Mouse (Mus musculus) heart, postnatal 0 days (tissue): ENCODE measurements at regions not wholly inside any gene's neighbourhood (a gene's known extent, or its start where the extent isn't known, plus 50 kb on each side); places are given as distances from the start of the nearest gene placed in this dataset.

Experiments used
- CTCF ChIP-seq: IDR thresholded peaks from 2 replicates; pipeline ENCODE4 v1.5.1; 2016; ENCODE audit warnings: antibody characterized with exemption, control low read depth, low read depth
- EP300 ChIP-seq: IDR thresholded peaks from 2 replicates; pipeline ENCODE4 v1.6.1; 2016; ENCODE audit warnings: antibody characterized with exemption, low read depth

GRCm38 (mm10) chr11:17657720-17658119 lies 296.0 kb downstream of the Etaa1 start:
- no peak for TF ChIP-seq EP300
- TF ChIP-seq CTCF: no peak
